Mouse (Mus musculus): ENCODE measurements at regions not wholly inside any gene's neighbourhood (a gene's known extent, or its start where the extent isn't known, plus 50 kb on each side); places are given as distances from the start of the nearest gene placed in this dataset.

GRCm38 (mm10) chr16:87128230-87128629, 225.8 kb upstream of the N6amt1 start:
- Histone ChIP-seq H3K4me1 (no peaks in the 10 kb centered on the region), H3K4me3 (peak overlapping the region; percentile 18), H3K27me3 (no peaks in the 10 kb centered on the region), H3K4me2 (peak overlapping the region; percentile 50), H3K9ac (no peak overlapping the region), H3K27ac (no peak overlapping the region), H3K9me3 (replicated peaks) (no peaks in the 10 kb centered on the region), H3K36me3 (ENCODE audit: poor library complexity, severe bottlenecking) (no peaks in the 10 kb centered on the region)
- ATAC-seq, result peak; percentile 76
- 62% methylated on average over 13 of the region's 13 CpGs for WGBS

- no peak overlapping the region for H3K9ac ChIP-seq
- H3K27me3 ChIP-seq, result no peaks in the 10 kb centered on the region
- no peak overlapping the region for H3K4me2 ChIP-seq
- no peaks in the 10 kb centered on the region for H3K4me1 ChIP-seq
- no peaks in the 10 kb centered on the region for H3K9me3 ChIP-seq (replicated peaks)
- 91% methylated on average over 7 of the region's 7 CpGs for whole genome bisulfite sequencing
- H3K36me3 ChIP-seq (ENCODE audit: poor library complexity, severe bottlenecking), result no peaks in the 10 kb centered on the region
- no peak for ATAC-seq
- H3K4me3 ChIP-seq, result no peak overlapping the region
- H3K27ac ChIP-seq, result no peak overlapping the region
Measured at GRCm38 (mm10) chr16:87124519-87124918, 229.5 kb upstream of the N6amt1 start.

GRCm38 (mm10) chr16:87103599-87103998, 250.4 kb upstream of the N6amt1 start:
- Histone ChIP-seq H3K36me3 (ENCODE audit: poor library complexity, severe bottlenecking) (no peaks in the 10 kb centered on the region), H3K9ac (no peak overlapping the region), H3K4me1 (no peaks in the 10 kb centered on the region), H3K27ac (no peak overlapping the region), H3K4me2 (no peak overlapping the region), H3K9me3 (replicated peaks) (no peaks in the 10 kb centered on the region), H3K4me3 (no peak overlapping the region), H3K27me3 (no peaks in the 10 kb centered on the region)
- ATAC-seq, result no peak
- WGBS, result 65% methylated on average over 2 of the region's 2 CpGs

- no peak for ATAC-seq
- H3K9ac ChIP-seq, result no peak overlapping the region
- H3K4me3 ChIP-seq, result no peak overlapping the region
- no peaks in the 10 kb centered on the region for H3K9me3 ChIP-seq (replicated peaks)
- no peaks in the 10 kb centered on the region for H3K36me3 ChIP-seq (ENCODE audit: poor library complexity, severe bottlenecking)
- H3K27ac ChIP-seq, result no peak overlapping the region
- no peak overlapping the region for H3K4me2 ChIP-seq
- H3K27me3 ChIP-seq, result no peaks in the 10 kb centered on the region
- H3K4me1 ChIP-seq, result no peaks in the 10 kb centered on the region
Measured at GRCm38 (mm10) chr16:87102057-87102456, 251.9 kb upstream of the N6amt1 start.

GRCm38 (mm10) chr16:87092011-87092410, 262.0 kb upstream of the N6amt1 start:
- Histone ChIP-seq H3K4me1 (no peaks in the 10 kb centered on the region), H3K36me3 (ENCODE audit: poor library complexity, severe bottlenecking) (no peaks in the 10 kb centered on the region), H3K4me3 (no peak overlapping the region), H3K9me3 (replicated peaks) (no peaks in the 10 kb centered on the region), H3K27me3 (no peaks in the 10 kb centered on the region), H3K9ac (no peak overlapping the region), H3K4me2 (no peak overlapping the region), H3K27ac (no peak overlapping the region)
- 92% methylated on average over 2 of the region's 2 CpGs for WGBS
- no peak for ATAC-seq

GRCm38 (mm10) chr16:87089322-87089721, 264.7 kb upstream of the N6amt1 start:
- Histone ChIP-seq H3K4me2 (no peak overlapping the region), H3K9ac (no peak overlapping the region), H3K9me3 (replicated peaks) (no peaks in the 10 kb centered on the region), H3K27ac (no peak overlapping the region), H3K4me1 (no peaks in the 10 kb centered on the region), H3K27me3 (no peaks in the 10 kb centered on the region), H3K36me3 (ENCODE audit: poor library complexity, severe bottlenecking) (no peaks in the 10 kb centered on the region), H3K4me3 (no peak overlapping the region)
- 87% methylated on average over 3 of the region's 3 CpGs for WGBS
- no peak for ATAC-seq

GRCm38 (mm10) chr16:87083505-87083904, 270.5 kb upstream of the N6amt1 start:
- 84% methylated on average over 2 of the region's 2 CpGs for WGBS
- no peaks in the 10 kb centered on the region for H3K9me3 ChIP-seq (replicated peaks)
- ATAC-seq, result no peak
- H3K9ac ChIP-seq, result no peak overlapping the region
- no peak overlapping the region for H3K4me2 ChIP-seq
- H3K27ac ChIP-seq, result no peak overlapping the region
- no peaks in the 10 kb centered on the region for H3K4me1 ChIP-seq
- H3K27me3 ChIP-seq, result no peaks in the 10 kb centered on the region
- H3K36me3 ChIP-seq (ENCODE audit: poor library complexity, severe bottlenecking), result no peaks in the 10 kb centered on the region
- H3K4me3 ChIP-seq, result no peak overlapping the region

- Histone ChIP-seq H3K9ac (no peak overlapping the region), H3K9me3 (replicated peaks) (no peaks in the 10 kb centered on the region), H3K36me3 (ENCODE audit: poor library complexity, severe bottlenecking) (no peaks in the 10 kb centered on the region), H3K27ac (no peak overlapping the region), H3K27me3 (no peaks in the 10 kb centered on the region), H3K4me2 (no peak overlapping the region), H3K4me1 (no peaks in the 10 kb centered on the region), H3K4me3 (no peak overlapping the region)
- 95% methylated on average over 2 of the region's 2 CpGs for WGBS
- ATAC-seq, result no peak
Measured at GRCm38 (mm10) chr16:87077385-87077784, 276.6 kb upstream of the N6amt1 start.

- no peak for ATAC-seq
- Histone ChIP-seq H3K4me1 (no peaks in the 10 kb centered on the region), H3K27ac (no peak overlapping the region), H3K36me3 (ENCODE audit: poor library complexity, severe bottlenecking) (no peaks in the 10 kb centered on the region), H3K9ac (no peak overlapping the region), H3K27me3 (no peaks in the 10 kb centered on the region), H3K9me3 (replicated peaks) (no peaks in the 10 kb centered on the region), H3K4me2 (no peak overlapping the region), H3K4me3 (no peak overlapping the region)
- 84% methylated on average over 2 of the region's 2 CpGs for WGBS
Measured at GRCm38 (mm10) chr16:87069294-87069693, 284.7 kb upstream of the N6amt1 start.

- no peak overlapping the region for H3K9ac ChIP-seq
- ATAC-seq, result no peak
- no peak overlapping the region for H3K27ac ChIP-seq
- H3K4me3 ChIP-seq, result no peak overlapping the region
- no peak overlapping the region for H3K4me2 ChIP-seq
- WGBS, result 46% methylated on average over 1 of the region's 1 CpGs
- no peaks in the 10 kb centered on the region for H3K27me3 ChIP-seq
- H3K9me3 ChIP-seq (replicated peaks), result no peaks in the 10 kb centered on the region
- H3K36me3 ChIP-seq (ENCODE audit: poor library complexity, severe bottlenecking), result no peaks in the 10 kb centered on the region
- H3K4me1 ChIP-seq, result no peaks in the 10 kb centered on the region
Measured at GRCm38 (mm10) chr16:87067981-87068380, 286.0 kb upstream of the N6amt1 start.

- 82% methylated on average over 5 of the region's 5 CpGs for WGBS
Measured at GRCm38 (mm10) chr16:87067523-87067922, 286.5 kb upstream of the N6amt1 start.

GRCm38 (mm10) chr16:87060473-87060872, 293.5 kb upstream of the N6amt1 start:
- Histone ChIP-seq H3K4me3 (no peak overlapping the region), H3K27me3 (no peaks in the 10 kb centered on the region), H3K4me2 (no peak overlapping the region), H3K27ac (no peak overlapping the region), H3K9me3 (replicated peaks) (no peaks in the 10 kb centered on the region), H3K4me1 (no peaks in the 10 kb centered on the region), H3K9ac (no peak overlapping the region), H3K36me3 (ENCODE audit: poor library complexity, severe bottlenecking) (no peaks in the 10 kb centered on the region)
- 87% methylated on average over 8 of the region's 8 CpGs for WGBS
- ATAC-seq, result 0 out of 2 replicates have a peak, but pooled peaks have one; percentile 19

More at GRCm38 (mm10) chr16:87067523-87067922, 286.5 kb upstream of the N6amt1 start:
- Histone ChIP-seq H3K27me3 (no peaks in the 10 kb centered on the region), H3K36me3 (ENCODE audit: poor library complexity, severe bottlenecking) (no peaks in the 10 kb centered on the region), H3K4me2 (no peak overlapping the region), H3K9me3 (replicated peaks) (no peaks in the 10 kb centered on the region), H3K4me1 (no peaks in the 10 kb centered on the region), H3K4me3 (no peak overlapping the region), H3K9ac (no peak overlapping the region), H3K27ac (no peak overlapping the region)
- no peak for ATAC-seq

GRCm38 (mm10) chr16:87049741-87050383, 304.1 kb upstream of the N6amt1 start:
- Histone ChIP-seq H3K9me3 (replicated peaks) (no peaks in the 10 kb centered on the region), H3K4me3 (no peak overlapping the region), H3K27ac (no peak overlapping the region), H3K9ac (no peak overlapping the region), H3K27me3 (no peaks in the 10 kb centered on the region), H3K4me1 (no peaks in the 10 kb centered on the region), H3K4me2 (no peak overlapping the region), H3K36me3 (ENCODE audit: poor library complexity, severe bottlenecking) (no peaks in the 10 kb centered on the region)
- ATAC-seq, result no peak
- 86% methylated on average over 8 of the region's 8 CpGs for WGBS
